Comparison of ENCODE assay signal across 8 mouse cellular contexts in genomic region chr13:69809681-69810611, GRCm38 (mm10). TPM values are rescaled to one million over a fixed set of nuclear protein-coding genes. Genes with fewer than 3 reads are reported as not detected.
A peak's percentile ranks its signal among the peaks of the same experiment; 100 is the strongest.
DNase-seq lines count a peak whose midpoint lies in the region; ATAC-seq and TF ChIP-seq lines count a peak whose summit lies in the region.

No protein-coding gene starts in this region.

- peak; percentile 97 for ATAC-seq in forebrain, postnatal 0 days
- peak; percentile 98 for ATAC-seq in lung, embryonic 14.5 days (ENCODE audit: insufficient read depth)

- peak overlapping the region; percentile 100 for H3K4me2 ChIP-seq in forebrain, postnatal 0 days (ENCODE audit: low read depth)
- peak overlapping the region; percentile 96 for H3K4me2 ChIP-seq in lung, embryonic 14.5 days

- 0 out of 2 replicates have a peak, but pooled peaks have one; percentile 58 for TF ChIP-seq POLR2A in cerebellum, adult 2 months (IDR thresholded peaks at IDR 0.05; ENCODE audit: borderline replicate concordance, insufficient read depth, low read length)
- TF ChIP-seq POLR2A in olfactory bulb, adult 2 months (IDR thresholded peaks at IDR 0.05; ENCODE audit: insufficient read depth, low read depth, low read length) = 0 out of 2 replicates have a peak, but pooled peaks have one; percentile 20
- TF ChIP-seq POLR2A in thymus, adult 2 months (IDR thresholded peaks at IDR 0.05; ENCODE audit: control insufficient read depth, extremely low read depth, insufficient read depth, low read length, poor library complexity) = peak; percentile 55; the same call in 1 of the 2 replicates

- intact Hi-C loops in heart, postnatal 36 days (cut with DNase I) = loop anchor here (5.0 to 10.0 kb wide), 3 partner anchors 198 to 1228 kb away; partner anchors contain the start of genes Fastkd3, Mtrr and Srd5a1

- no peak overlapping the region for H3K27ac ChIP-seq in cerebellum, adult 2 months (ENCODE audit: insufficient read depth, low read length)
- peak overlapping the region; percentile 74 for H3K27ac ChIP-seq in forebrain, postnatal 0 days (ENCODE audit: low read depth, low read length)
- H3K27ac ChIP-seq in layer of hippocampus, adult 2 months = peak overlapping the region; percentile 86
- H3K27ac ChIP-seq in lung, embryonic 14.5 days (ENCODE audit: low read depth) = peak overlapping the region; percentile 54; the same call in 1 of the 2 replicates
- peak overlapping the region; percentile 8; the same call in 1 of the 2 replicates for H3K27ac ChIP-seq in olfactory bulb, adult 2 months (ENCODE audit: insufficient read depth, low read depth, low read length)
- no peak overlapping the region for H3K27ac ChIP-seq in thymus, adult 2 months (ENCODE audit: control insufficient read depth, insufficient read depth, low read length)

- under 1% methylated on average over 55 of the region's 55 CpGs for WGBS in cerebellum, adult 2 months
- 1% methylated on average over 55 of the region's 55 CpGs for WGBS in forebrain, postnatal 0 days
- under 1% methylated on average over 48 of the region's 55 CpGs for WGBS in lung, embryonic 14.5 days
- WGBS in olfactory bulb, adult 2 months = 1% methylated on average over 55 of the region's 55 CpGs
- 1% methylated on average over 55 of the region's 55 CpGs for WGBS in thymus, adult 2 months

- no peak for TF ChIP-seq CTCF in cerebellum, adult 2 months (IDR thresholded peaks at IDR 0.05; ENCODE audit: borderline replicate concordance, insufficient read depth, low read depth, low read length)
- TF ChIP-seq CTCF in forebrain, postnatal 0 days (IDR thresholded peaks at IDR 0.05; ENCODE audit: low read depth) = no peak
- no peak for TF ChIP-seq CTCF in layer of hippocampus, adult 2 months (conservative IDR thresholded peaks at IDR 0.05)
- TF ChIP-seq CTCF in lung, embryonic 14.5 days (IDR thresholded peaks at IDR 0.05; ENCODE audit: low read depth) = no peak
- TF ChIP-seq CTCF in olfactory bulb, adult 2 months (IDR thresholded peaks at IDR 0.05; ENCODE audit: insufficient read depth, low read depth, low read length) = no peak
- no peak for TF ChIP-seq CTCF in thymus, adult 2 months (IDR thresholded peaks at IDR 0.05; ENCODE audit: borderline replicate concordance, control insufficient read depth, extremely low read depth, insufficient read depth, low read length, poor library complexity)

- DNase-seq in MEL-GATA-1-ER (ENCODE audit: extremely low read depth, low read depth) = peak; percentile 36
- DNase-seq in cerebellum, adult 2 months = peak; percentile 84 to 85
- DNase-seq in forebrain, postnatal 0 days = peak; percentile 90
- peak; percentile 82 to 86 for DNase-seq in heart, postnatal 36 days
- peak; percentile 79 to 87 for DNase-seq in layer of hippocampus, adult 2 months (ENCODE audit: low spot score in 2 of 2)
- DNase-seq in lung, embryonic 14.5 days = peak; percentile 92
- DNase-seq in thymus, adult 2 months = peak; percentile 85

- peaks cover 2% of the 10 kb centered on the region; the same call in 1 of the 2 replicates for H3K4me1 ChIP-seq in cerebellum, adult 2 months (ENCODE audit: control insufficient read depth, insufficient read depth, low read length)
- peaks cover 9% of the 10 kb centered on the region for H3K4me1 ChIP-seq in forebrain, postnatal 0 days (ENCODE audit: insufficient read depth)
- peaks cover 8% of the 10 kb centered on the region for H3K4me1 ChIP-seq in lung, embryonic 14.5 days (ENCODE audit: insufficient read depth)
- peaks cover 16% of the 10 kb centered on the region for H3K4me1 ChIP-seq in olfactory bulb, adult 2 months (ENCODE audit: control insufficient read depth, insufficient read depth, low read length)
- H3K4me1 ChIP-seq in thymus, adult 2 months (replicated peaks; ENCODE audit: control insufficient read depth, insufficient read depth, low read length) = peaks cover 14% of the 10 kb centered on the region

- no peaks in the 10 kb centered on the region for H3K9me3 ChIP-seq in forebrain, postnatal 0 days (ENCODE audit: low read length)
- H3K9me3 ChIP-seq in lung, embryonic 14.5 days (ENCODE audit: low read depth, low read length) = no peaks in the 10 kb centered on the region

- peaks cover 29% of the 10 kb centered on the region for H3K36me3 ChIP-seq in forebrain, postnatal 0 days (ENCODE audit: insufficient read depth)
- peaks cover 30% of the 10 kb centered on the region for H3K36me3 ChIP-seq in lung, embryonic 14.5 days (ENCODE audit: insufficient read depth)
- peaks cover 21% of the 10 kb centered on the region for H3K36me3 ChIP-seq in thymus, adult 2 months (ENCODE audit: control insufficient read depth, insufficient read depth, low read length)

- peak overlapping the region; percentile 87 for H3K9ac ChIP-seq in forebrain, postnatal 0 days
- peak overlapping the region; percentile 76 for H3K9ac ChIP-seq in lung, embryonic 14.5 days

- H3K27me3 ChIP-seq in cerebellum, adult 2 months (ENCODE audit: control insufficient read depth, insufficient read depth, low read length) = no peaks in the 10 kb centered on the region
- no peaks in the 10 kb centered on the region for H3K27me3 ChIP-seq in forebrain, postnatal 0 days (ENCODE audit: insufficient read depth, low read length)
- H3K27me3 ChIP-seq in lung, embryonic 14.5 days (ENCODE audit: insufficient read depth, low read length) = no peaks in the 10 kb centered on the region
- H3K27me3 ChIP-seq in thymus, adult 2 months (ENCODE audit: control insufficient read depth, insufficient read depth, low read length) = no peaks in the 10 kb centered on the region

- peak overlapping the region; percentile 87 for H3K4me3 ChIP-seq in cerebellum, adult 2 months (replicated peaks; ENCODE audit: insufficient read depth, low read depth, low read length)
- H3K4me3 ChIP-seq in forebrain, postnatal 0 days (ENCODE audit: low read depth, low read length) = peak overlapping the region; percentile 89
- H3K4me3 ChIP-seq in layer of hippocampus, adult 2 months = peak overlapping the region; percentile 100
- H3K4me3 ChIP-seq in lung, embryonic 14.5 days (ENCODE audit: low read depth, low read length) = peak overlapping the region; percentile 94
- H3K4me3 ChIP-seq in olfactory bulb, adult 2 months (ENCODE audit: insufficient read depth, low read depth, low read length) = peak overlapping the region; percentile 98
- H3K4me3 ChIP-seq in thymus, adult 2 months (ENCODE audit: control insufficient read depth, insufficient read depth, low read length) = peak overlapping the region; percentile 97

RNA-seq across cellular contexts. Expression of gene Med10, which starts 7.8 kb away (rescaled TPM):
- polyA plus RNA-seq in cerebellum, adult 2 months (2012; rRNA removed) = 36.9 and 40.5 TPM in 2 replicates
- 58.5 and 77.2 TPM in 2 replicates for total RNA-seq in forebrain, postnatal 0 days (2014; rRNA removed)
- 174 and 194 TPM in 2 replicates for polyA plus RNA-seq in forebrain, postnatal 0 days (2015; fragmentation: Nextera tagmentation; extraction: Ambion mirVana)
- total RNA-seq in heart, postnatal 36 days (2021) = 10 to 100 TPM; 22.1 to 23.4 TPM
- 10 to 100 TPM; 58.0 to 61.4 TPM for total RNA-seq in layer of hippocampus, adult 2 months (2021)
- polyA plus RNA-seq in lung, embryonic 14.5 days (2014; fragmentation: Nextera tagmentation; extraction: Ambion mirVana) = 137 and 143 TPM in 2 replicates
- polyA plus RNA-seq in olfactory bulb, adult 2 months (2012; ENCODE audit: insufficient read depth, insufficient read length, low replicate concordance, missing spikeins) = not detected in 2 replicates
- polyA plus RNA-seq in thymus, adult 2 months (2012; rRNA removed) = 69.3 and 75.0 TPM in 2 replicates

Comparison
In these comparisons a context has a peak if more than half of its experiments do, and no peak if none do; other contexts are left out.
1. DNase-seq: peak in every context shown above with its lines; median percentile 92 in lung, embryonic 14.5 days; 90 in forebrain, postnatal 0 days; 85 in thymus, adult 2 months; 84 in cerebellum, adult 2 months; 84 in heart, postnatal 36 days; 83 in layer of hippocampus, adult 2 months; 36 in MEL-GATA-1-ER.
2. H3K27ac ChIP-seq: peak in forebrain, postnatal 0 days (single experiment), layer of hippocampus, adult 2 months (single experiment), lung, embryonic 14.5 days (single experiment) and olfactory bulb, adult 2 months (single experiment); none in cerebellum, adult 2 months (single experiment) and thymus, adult 2 months (single experiment).
3. RNA of gene Med10, which starts 7.8 kb away (polyA plus RNA-seq): 174 to 194 TPM in forebrain, postnatal 0 days, 137 to 143 TPM in lung, embryonic 14.5 days, 69.3 to 75.0 TPM in thymus, adult 2 months and 36.9 to 40.5 TPM in cerebellum, adult 2 months; not detected in olfactory bulb, adult 2 months; every median in the first group is over 10 times any median in the second.
4. Peak in every context shown above with its lines, with median percentiles within 50 percentile points of each other: H3K4me3 ChIP-seq and POLR2A ChIP-seq.